Mouse (Mus musculus) kidney, embryonic 14.5 days (tissue): Measurements from ENCODE around the gene 9930021J03Rik. TPM values are rescaled to one million over a fixed set of nuclear protein-coding genes. Genes with fewer than 3 reads are reported as not detected.

Experiments used
- ATAC-seq: fragments of 200-750 bp; cut with Nextera tagmentation; 2 replicates; pipeline ENCODE4 v1.8.0; 2017; ENCODE audit warnings: moderate number of reproducible peaks, mild to moderate bottlenecking, moderate TSS enrichment, moderate library complexity; ENCODE audit not compliant: low FRiP score, low TSS enrichment
- H3K27ac ChIP-seq: fragments of 300-500 bp; sonication (generic); 2 replicates; pipeline ENCODE4 v1.5.1; 2014; ENCODE audit warnings: low read depth, mild to moderate bottlenecking, low read length, moderate library complexity, mixed read lengths
- H3K27me3 ChIP-seq: fragments of 300-500 bp; sonication (generic); 2 replicates; pipeline ENCODE4 v1.6.1; 2014; ENCODE audit warnings: mild to moderate bottlenecking, low read length; ENCODE audit not compliant: control insufficient read depth, insufficient read depth
- H3K36me3 ChIP-seq: fragments of 300-500 bp; sonication (generic); 2 replicates; pipeline ENCODE4 v1.6.1; 2014; ENCODE audit warnings: low read length, mixed read lengths; ENCODE audit not compliant: control insufficient read depth, insufficient read depth
- H3K4me1 ChIP-seq: fragments of 300-500 bp; sonication (generic); 2 replicates; pipeline ENCODE4 v1.6.1; 2014; ENCODE audit warnings: low read length, mixed read lengths; ENCODE audit not compliant: control insufficient read depth, insufficient read depth
- H3K4me2 ChIP-seq: fragments of 300-500 bp; sonication (generic); replicated peaks from 2 replicates; pipeline ENCODE4 v1.6.1; 2014; ENCODE audit warnings: low read depth, mild to moderate bottlenecking, low read length
- H3K4me3 ChIP-seq: fragments of 300-500 bp; sonication (generic); 2 replicates; pipeline ENCODE4 v1.5.1; 2014; ENCODE audit warnings: mild to moderate bottlenecking, low read length
- H3K9ac ChIP-seq: fragments of 300-500 bp; sonication (generic); 2 replicates; pipeline ENCODE4 v1.6.1; 2014; ENCODE audit warnings: low read depth, mild to moderate bottlenecking, low read length, moderate library complexity
- H3K9me3 ChIP-seq: fragments of 300-500 bp; sonication (generic); 2 replicates; pipeline ENCODE4 v1.6.1; 2016; ENCODE audit warnings: low read length; ENCODE audit not compliant: control insufficient read depth
- WGBS: fragments of 180-500 bp; shearing (Covaris S2); extraction: QIAGEN DNeasy Blood & Tissue Kit; methylation state at CpG from one replicate; pipeline ENCODE4 v1.1.7; 2014; 5-methylcytosine and 5-hydroxymethylcytosine counted together
- polyA plus RNA-seq: library from polyadenylated mRNA; unstranded; fragments of >200 nt; fragmentation: Nextera tagmentation; extraction: Ambion mirVana; gene quantifications from 2 replicates; pipeline ENCODE4 v1.2.1, GENCODE M21; 2014

9930021J03Rik gene
- polyA plus RNA-seq, 1 experiment from 2014 or later: 11.5 TPM

- no peaks in the 10 kb centered on the region for H3K36me3 ChIP-seq
- no peak overlapping the region for H3K4me2 ChIP-seq
- ATAC-seq: no peak
- H3K9me3 ChIP-seq: no peaks in the 10 kb centered on the region
- H3K4me3 ChIP-seq: no peak overlapping the region
- no peaks in the 10 kb centered on the region for H3K27me3 ChIP-seq
- no peak overlapping the region for H3K27ac ChIP-seq
- 77% methylated on average over 3 of the region's 3 CpGs for WGBS
- H3K9ac ChIP-seq: no peak overlapping the region
- peaks cover 7% of the 10 kb centered on the region; the same call in 1 of the 2 replicates for H3K4me1 ChIP-seq
These were observed 32.9 kb upstream of the 9930021J03Rik start for GRCm38 (mm10) chr19:29838636-29839135.

GRCm38 (mm10) chr19:29838171-29838570 is 32.4 kb upstream of the 9930021J03Rik start:
- Histone ChIP-seq H3K9ac (no peak overlapping the region), H3K4me1 (peaks cover 5% of the 10 kb centered on the region; the same call in 1 of the 2 replicates), H3K4me3 (no peak overlapping the region), H3K4me2 (no peak overlapping the region), H3K27me3 (no peaks in the 10 kb centered on the region), H3K27ac (no peak overlapping the region), H3K36me3 (no peaks in the 10 kb centered on the region), H3K9me3 (no peaks in the 10 kb centered on the region)
- no peak for ATAC-seq
- 81% methylated on average over 1 of the region's 1 CpGs for WGBS

GRCm38 (mm10) chr19:29835364-29836034 is 29.7 kb upstream of the 9930021J03Rik start:
- Histone ChIP-seq H3K4me1 (0 out of 2 replicates have a peak, but pooled peaks cover 3% of the 10 kb centered on the region), H3K36me3 (no peaks in the 10 kb centered on the region), H3K9me3 (no peaks in the 10 kb centered on the region), H3K9ac (no peak overlapping the region), H3K4me3 (no peak overlapping the region), H3K27ac (peak overlapping the region; percentile 3; the same call in 1 of the 2 replicates), H3K4me2 (no peak overlapping the region), H3K27me3 (no peaks in the 10 kb centered on the region)
- WGBS: 9% methylated on average over 3 of the region's 3 CpGs
- ATAC-seq: peak; percentile 72

DNA sequence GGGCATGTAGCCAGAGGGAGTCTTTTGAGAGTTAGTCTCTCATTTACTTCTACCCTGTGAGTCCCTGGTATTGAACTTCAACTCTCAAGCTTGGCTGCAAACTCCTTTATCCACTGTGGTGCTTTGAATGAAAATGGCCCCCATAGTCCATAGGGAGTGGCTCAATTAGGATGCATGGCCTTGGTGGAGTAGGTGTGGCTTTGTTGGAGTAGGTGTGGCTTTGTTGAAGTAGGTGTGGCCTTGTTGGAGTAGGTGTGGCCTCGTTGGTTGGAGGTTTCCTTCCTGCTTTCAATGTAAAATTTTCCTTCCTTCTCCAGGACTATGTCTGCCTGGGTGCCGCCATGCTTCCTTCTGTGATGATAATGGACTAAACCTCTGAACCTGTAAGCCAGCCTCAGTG is 25.1 kb upstream of the 9930021J03Rik start:
- WGBS: 75% methylated on average over 2 of the region's 2 CpGs

DNA sequence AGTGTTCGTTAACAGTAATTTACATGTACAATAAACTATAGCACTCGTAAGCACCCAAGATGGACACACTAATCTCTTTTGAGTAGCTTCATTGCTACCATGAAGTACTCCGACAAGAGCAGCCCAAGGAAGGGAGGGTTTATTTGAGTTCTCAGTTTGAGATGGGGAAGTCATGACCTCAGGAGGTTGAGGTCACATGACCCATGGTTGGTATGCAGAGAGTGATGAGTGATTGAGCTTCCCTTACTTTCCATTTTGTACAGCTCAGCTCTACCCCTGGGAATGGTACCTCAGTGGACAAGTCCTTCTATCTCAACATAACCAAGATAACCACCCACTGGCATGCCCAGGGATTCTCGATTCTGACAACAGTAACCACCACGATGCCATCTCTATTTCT is 22.8 kb upstream of the 9930021J03Rik start:
- Histone ChIP-seq H3K4me1 (no peaks in the 10 kb centered on the region), H3K4me3 (no peak overlapping the region), H3K36me3 (no peaks in the 10 kb centered on the region), H3K9me3 (no peaks in the 10 kb centered on the region), H3K27ac (no peak overlapping the region), H3K4me2 (no peak overlapping the region), H3K9ac (no peak overlapping the region), H3K27me3 (no peaks in the 10 kb centered on the region)
- WGBS: 84% methylated on average over 5 of the region's 5 CpGs
- no peak for ATAC-seq

More for the DNA sequence above, 25.1 kb upstream of the 9930021J03Rik start:
- H3K4me1 ChIP-seq: no peaks in the 10 kb centered on the region
- no peak overlapping the region for H3K27ac ChIP-seq
- ATAC-seq: no peak
- H3K9me3 ChIP-seq: no peaks in the 10 kb centered on the region
- H3K27me3 ChIP-seq: no peaks in the 10 kb centered on the region
- H3K4me2 ChIP-seq: no peak overlapping the region
- H3K4me3 ChIP-seq: no peak overlapping the region
- H3K36me3 ChIP-seq: no peaks in the 10 kb centered on the region
- H3K9ac ChIP-seq: no peak overlapping the region

DNA sequence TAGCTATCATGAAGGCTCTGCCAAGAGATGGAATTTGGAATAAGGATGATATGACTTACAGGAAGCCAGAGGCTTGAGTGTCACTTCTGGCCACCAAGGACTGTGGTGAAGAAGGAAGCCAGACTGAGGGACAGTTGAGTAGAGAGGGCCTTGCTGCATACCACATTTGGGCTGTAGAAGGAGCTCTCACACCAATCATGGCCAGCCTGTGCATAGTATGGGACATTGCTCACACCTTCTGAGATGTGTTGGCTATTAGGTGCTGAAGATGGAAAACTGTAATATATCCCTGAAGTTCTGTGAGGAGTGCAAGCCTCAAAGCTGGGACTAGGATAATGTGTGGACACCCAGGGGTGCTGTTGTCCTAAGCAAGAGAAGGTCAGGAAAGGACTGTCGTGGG is 20.9 kb upstream of the 9930021J03Rik start:
- Histone ChIP-seq H3K9ac (no peak overlapping the region), H3K4me2 (no peak overlapping the region), H3K36me3 (no peaks in the 10 kb centered on the region), H3K4me3 (no peak overlapping the region), H3K27ac (no peak overlapping the region), H3K4me1 (no peaks in the 10 kb centered on the region), H3K27me3 (no peaks in the 10 kb centered on the region), H3K9me3 (no peaks in the 10 kb centered on the region)
- ATAC-seq: peak; percentile 92
- WGBS: 77% methylated on average over 1 of the region's 1 CpGs

- Histone ChIP-seq H3K27me3 (no peaks in the 10 kb centered on the region), H3K4me2 (no peak overlapping the region), H3K36me3 (no peaks in the 10 kb centered on the region), H3K9me3 (no peaks in the 10 kb centered on the region), H3K9ac (no peak overlapping the region), H3K4me3 (no peak overlapping the region), H3K4me1 (no peaks in the 10 kb centered on the region), H3K27ac (no peak overlapping the region)
- 57% methylated on average over 2 of the region's 2 CpGs for WGBS
- no peak for ATAC-seq
These were observed 19.2 kb upstream of the 9930021J03Rik start for GRCm38 (mm10) chr19:29825003-29825402.

DNA sequence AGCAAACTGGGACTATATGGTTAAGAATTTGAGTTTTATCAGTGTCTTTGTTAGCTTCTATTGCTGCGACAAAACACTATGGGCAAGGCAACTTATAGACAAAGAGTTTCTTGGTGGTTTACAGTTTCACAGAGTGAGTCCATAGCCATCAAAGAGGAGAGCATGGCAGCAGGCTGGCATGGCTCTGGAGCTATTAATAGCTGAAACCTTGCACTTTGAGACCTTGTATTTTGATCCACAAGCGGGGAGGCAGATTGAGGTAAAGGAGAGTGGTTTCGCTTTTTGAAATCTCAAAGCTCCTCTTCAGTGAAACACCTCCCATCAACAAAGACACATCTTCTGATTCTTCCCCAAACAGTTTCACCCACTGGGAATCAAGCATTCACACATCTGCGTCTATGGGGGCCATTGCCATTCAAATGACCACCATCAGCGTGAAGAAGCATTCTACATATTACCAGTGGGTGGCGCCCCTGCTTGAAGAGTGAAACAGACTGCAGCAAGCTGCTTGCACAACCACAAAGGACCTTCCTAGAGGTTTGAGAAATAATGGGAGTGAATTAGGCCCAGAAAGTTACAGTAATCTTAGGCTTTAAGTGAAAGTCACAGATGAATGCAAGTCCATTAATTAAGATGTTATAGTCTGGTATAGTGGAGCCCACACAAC is 18.4 kb upstream of the 9930021J03Rik start:
- Histone ChIP-seq H3K36me3 (no peaks in the 10 kb centered on the region), H3K9ac (no peak overlapping the region), H3K4me1 (no peaks in the 10 kb centered on the region), H3K27me3 (no peaks in the 10 kb centered on the region), H3K4me2 (no peak overlapping the region), H3K27ac (no peak overlapping the region), H3K9me3 (no peaks in the 10 kb centered on the region), H3K4me3 (no peak overlapping the region)
- no peak for ATAC-seq
- WGBS: 57% methylated on average over 6 of the region's 6 CpGs

GRCm38 (mm10) chr19:29823456-29824010 is 17.7 kb upstream of the 9930021J03Rik start:
- H3K9ac ChIP-seq: no peak overlapping the region
- H3K4me3 ChIP-seq: no peak overlapping the region
- no peaks in the 10 kb centered on the region for H3K4me1 ChIP-seq
- H3K9me3 ChIP-seq: no peaks in the 10 kb centered on the region
- peak overlapping the region; percentile 67; the same call in 1 of the 2 replicates for H3K27ac ChIP-seq
- WGBS: 56% methylated on average over 12 of the region's 12 CpGs
- no peaks in the 10 kb centered on the region for H3K27me3 ChIP-seq
- H3K36me3 ChIP-seq: no peaks in the 10 kb centered on the region
- ATAC-seq: no peak
- H3K4me2 ChIP-seq: no peak overlapping the region
